Mouse (Mus musculus) E14TG2a.4 (cell line): ENCODE measurements around the gene AC124502.3.

Source experiments
- CTCF ChIP-seq: conservative IDR thresholded peaks from 2 replicates; pipeline ENCODE4 v1.5.1; 2014; ENCODE audit warnings: low read length
- NANOG ChIP-seq: IDR thresholded peaks from 2 replicates; pipeline ENCODE4 v1.6.1; 2014; ENCODE audit warnings: borderline replicate concordance, low read length, mixed read lengths

DNA sequence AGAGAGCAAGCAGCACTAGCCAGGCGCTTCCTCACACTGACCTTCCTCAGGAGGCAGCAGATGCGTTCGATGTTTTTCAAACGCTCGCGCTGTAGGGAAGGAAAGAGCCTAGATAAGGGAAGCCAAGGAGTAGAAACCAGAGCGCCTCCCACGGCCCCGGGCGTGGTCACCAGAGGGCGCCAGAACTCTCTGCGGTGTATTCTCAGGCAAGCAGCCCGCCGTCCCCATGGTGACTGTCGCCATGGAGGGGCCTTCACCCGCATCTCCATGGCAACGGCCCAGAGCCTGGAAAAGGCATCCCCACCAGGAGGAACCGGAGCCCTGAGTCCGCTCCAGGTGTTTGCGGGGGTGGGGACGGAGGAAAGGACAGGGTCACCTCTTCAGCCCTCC, 55.5 kb downstream of the AC124502.3 start:
- TF ChIP-seq CTCF (peak; percentile 81), NANOG (no peak)
